Mouse (Mus musculus) splenic B cell, adult 2 months (primary cell): ENCODE data around the gene Acsm5.
"Not testable (repeated sequence)": the region's sequence is repeated elsewhere in the genome, so short reads cannot be mapped to it uniquely, and the experiment has no call there.

Experiments
- DNase-seq: peaks from one replicate; pipeline ENCODE4 v3.0.0-alpha.2; 2011; ENCODE audit warnings: low read depth, low spot score
- H3K27me3 ChIP-seq: 2 replicates; pipeline ENCODE4 v1.6.1; 2012; ENCODE audit warnings: mild to moderate bottlenecking, low read length, moderate library complexity, mixed read lengths; ENCODE audit not compliant: control insufficient read depth, poor library complexity, insufficient read depth, severe bottlenecking
- H3K36me3 ChIP-seq: 2 replicates; pipeline ENCODE4 v1.6.1; 2012; ENCODE audit warnings: mild to moderate bottlenecking, low read length, moderate library complexity, mixed read lengths; ENCODE audit not compliant: control insufficient read depth, poor library complexity, insufficient read depth, severe bottlenecking

Gene Acsm5

GRCm38 (mm10) chr7:119525881-119526281 lies 6.6 kb downstream of the Acsm5 start:
- Histone ChIP-seq H3K27me3 (no peaks in the 10 kb centered on the region), H3K36me3 (no peaks in the 10 kb centered on the region)
- DNase-seq, result no peak

GRCm38 (mm10) chr7:119526486-119526885 lies 7.2 kb downstream of the Acsm5 start:
- DNase-seq, result no peak
- H3K27me3 ChIP-seq, result no peaks in the 10 kb centered on the region
- no peaks in the 10 kb centered on the region for H3K36me3 ChIP-seq

- no peak for DNase-seq
- H3K36me3 ChIP-seq, result no peaks in the 10 kb centered on the region
- H3K27me3 ChIP-seq, result no peaks in the 10 kb centered on the region
Observed at GRCm38 (mm10) chr7:119527135-119527534, 7.9 kb downstream of the Acsm5 start.

GRCm38 (mm10) chr7:119527548-119527947 lies 8.3 kb downstream of the Acsm5 start:
- Histone ChIP-seq H3K27me3 (no peaks in the 10 kb centered on the region), H3K36me3 (no peaks in the 10 kb centered on the region)
- DNase-seq, result no peak

GRCm38 (mm10) chr7:119528617-119529016 lies 9.4 kb downstream of the Acsm5 start:
- H3K27me3 ChIP-seq, result no peaks in the 10 kb centered on the region
- no peaks in the 10 kb centered on the region for H3K36me3 ChIP-seq
- DNase-seq, result no peak

- no peak for DNase-seq
- no peaks in the 10 kb centered on the region for H3K27me3 ChIP-seq
Observed at GRCm38 (mm10) chr7:119532924-119533323, 13.7 kb downstream of the Acsm5 start.

GRCm38 (mm10) chr7:119534389-119534788 lies 15.1 kb downstream of the Acsm5 start:
- no peaks in the 10 kb centered on the region for H3K27me3 ChIP-seq
- H3K36me3 ChIP-seq, result no peaks in the 10 kb centered on the region
- DNase-seq, result no peak

More at GRCm38 (mm10) chr7:119532924-119533323, 13.7 kb downstream of the Acsm5 start:
- no peaks in the 10 kb centered on the region for H3K36me3 ChIP-seq

GRCm38 (mm10) chr7:119542445-119542844 lies 23.2 kb downstream of the Acsm5 start:
- H3K27me3 ChIP-seq, result no peaks in the 10 kb centered on the region
- no peaks in the 10 kb centered on the region for H3K36me3 ChIP-seq
- no peak for DNase-seq

GRCm38 (mm10) chr7:119545572-119545971 lies 26.3 kb downstream of the Acsm5 start:
- no peak for DNase-seq
- Histone ChIP-seq H3K27me3 (no peaks in the 10 kb centered on the region), H3K36me3 (no peaks in the 10 kb centered on the region)

- Histone ChIP-seq H3K27me3 (no peaks in the 10 kb centered on the region), H3K36me3 (no peaks in the 10 kb centered on the region)
- DNase-seq, result no peak
Observed at GRCm38 (mm10) chr7:119550471-119551222, 31.4 kb downstream of the Acsm5 start.

GRCm38 (mm10) chr7:119554040-119554439 lies 34.8 kb downstream of the Acsm5 start, which contains the start of gene Acsm2:
Gene Acsm2, plus strand, starts transcription at chr7:119554340.
- no peak for DNase-seq
- H3K27me3 ChIP-seq, result no peaks in the 10 kb centered on the region
- no peaks in the 10 kb centered on the region for H3K36me3 ChIP-seq

GRCm38 (mm10) chr7:119559789-119560451 lies 40.7 kb downstream of the Acsm5 start:
- H3K27me3 ChIP-seq, result no peaks in the 10 kb centered on the region
- DNase-seq, result no peak
- no peaks in the 10 kb centered on the region for H3K36me3 ChIP-seq

GRCm38 (mm10) chr7:119560452-119560835 lies 41.2 kb downstream of the Acsm5 start:
- H3K27me3 ChIP-seq, result no peaks in the 10 kb centered on the region
- DNase-seq, result no peak

GRCm38 (mm10) chr7:119561441-119561840 lies 42.2 kb downstream of the Acsm5 start:
- no peaks in the 10 kb centered on the region for H3K27me3 ChIP-seq
- no peak for DNase-seq
- H3K36me3 ChIP-seq, result no peaks in the 10 kb centered on the region

More at GRCm38 (mm10) chr7:119560452-119560835, 41.2 kb downstream of the Acsm5 start:
- H3K36me3 ChIP-seq, result no peaks in the 10 kb centered on the region

- not testable (repeated sequence) for H3K27me3 ChIP-seq
Observed at GRCm38 (mm10) chr7:119562476-119562875, 43.2 kb downstream of the Acsm5 start.

More at GRCm38 (mm10) chr7:119562476-119562875, 43.2 kb downstream of the Acsm5 start:
- DNase-seq, H3K36me3 ChIP-seq: not testable (repeated sequence)
